Mouse (Mus musculus) intestine, embryonic 15.5 days (tissue): ENCODE measurements at regions not wholly inside any gene's neighbourhood (a gene's known extent, or its start where the extent isn't known, plus 50 kb on each side); places are given as distances from the start of the nearest gene placed in this dataset.

Experiments used
- ATAC-seq: fragments of 200-750 bp; cut with Nextera tagmentation; 2 replicates; pipeline ENCODE4 v1.8.0; 2017; ENCODE audit warnings: moderate TSS enrichment, moderate library complexity
- H3K27ac ChIP-seq: fragments of 300-500 bp; sonication (generic); 2 replicates; pipeline ENCODE4 v1.5.1; 2015; ENCODE audit warnings: mild to moderate bottlenecking, inconsistent platforms
- H3K27me3 ChIP-seq: fragments of 300-500 bp; sonication (generic); replicated peaks from 2 replicates; pipeline ENCODE4 v1.6.1; 2015; ENCODE audit warnings: inconsistent platforms
- H3K36me3 ChIP-seq: fragments of 300-500 bp; sonication (generic); 2 replicates; pipeline ENCODE4 v1.6.1; 2015; ENCODE audit warnings: inconsistent platforms
- H3K4me1 ChIP-seq: fragments of 300-500 bp; sonication (generic); replicated peaks from 2 replicates; pipeline ENCODE4 v1.6.1; 2015; ENCODE audit warnings: inconsistent platforms
- H3K4me2 ChIP-seq: fragments of 300-500 bp; sonication (generic); replicated peaks from 2 replicates; pipeline ENCODE4 v1.6.1; 2015; ENCODE audit warnings: mild to moderate bottlenecking, inconsistent platforms
- H3K4me3 ChIP-seq: fragments of 300-500 bp; sonication (generic); replicated peaks from 2 replicates; pipeline ENCODE4 v1.5.1; 2015; ENCODE audit warnings: inconsistent platforms
- H3K9ac ChIP-seq: fragments of 300-500 bp; sonication (generic); 2 replicates; pipeline ENCODE4 v1.6.1; 2015; ENCODE audit warnings: inconsistent platforms
- H3K9me3 ChIP-seq: fragments of 300-500 bp; sonication (generic); 2 replicates; pipeline ENCODE4 v1.6.1; 2016; ENCODE audit warnings: inconsistent platforms
- WGBS: fragments of 180-500 bp; shearing (Covaris S2); methylation state at CpG from one replicate; pipeline ENCODE4 v1.1.7; 2015; 5-methylcytosine and 5-hydroxymethylcytosine counted together

DNA sequence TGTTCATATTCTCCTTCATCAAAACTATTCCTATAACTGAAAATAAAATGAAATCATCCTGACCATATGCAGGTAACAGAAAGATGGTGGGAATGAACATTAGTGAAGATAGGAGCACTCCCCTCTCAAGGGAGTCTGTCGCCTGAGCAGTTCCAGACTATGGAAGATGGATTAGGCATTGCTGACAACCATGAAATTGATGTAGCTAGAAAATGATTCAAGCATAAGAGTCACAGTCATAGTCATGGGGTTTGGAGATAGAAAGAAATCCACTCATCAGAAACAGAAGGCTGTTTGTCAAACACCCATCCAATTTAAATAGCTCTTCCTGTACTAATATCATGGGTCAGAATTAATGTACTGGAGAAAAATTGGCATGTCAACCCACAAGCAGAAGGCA lies 191.2 kb upstream of the Rps6ka3 start:
- no peak for ATAC-seq
- Histone ChIP-seq H3K27ac (no peak overlapping the region), H3K9ac (no peak overlapping the region), H3K27me3 (no peaks in the 10 kb centered on the region), H3K36me3 (no peaks in the 10 kb centered on the region), H3K9me3 (no peaks in the 10 kb centered on the region), H3K4me3 (no peak overlapping the region), H3K4me1 (no peaks in the 10 kb centered on the region), H3K4me2 (no peak overlapping the region)
- WGBS = 79% methylated on average over 1 of the region's 1 CpGs

GRCm38 (mm10) chrX:159026311-159026710 lies 183.8 kb upstream of the Rps6ka3 start:
- Histone ChIP-seq H3K9ac (no peak overlapping the region), H3K27me3 (no peaks in the 10 kb centered on the region), H3K27ac (no peak overlapping the region), H3K4me3 (no peak overlapping the region), H3K9me3 (no peaks in the 10 kb centered on the region), H3K4me1 (no peaks in the 10 kb centered on the region), H3K36me3 (no peaks in the 10 kb centered on the region), H3K4me2 (no peak overlapping the region)
- WGBS = 91% methylated on average over 1 of the region's 1 CpGs
- ATAC-seq = no peak

GRCm38 (mm10) chrX:159031927-159032326 lies 178.2 kb upstream of the Rps6ka3 start:
- H3K9ac ChIP-seq = no peak overlapping the region
- H3K4me3 ChIP-seq = no peak overlapping the region
- H3K9me3 ChIP-seq = no peaks in the 10 kb centered on the region
- no peak for ATAC-seq
- no peaks in the 10 kb centered on the region for H3K4me1 ChIP-seq
- H3K27me3 ChIP-seq = no peaks in the 10 kb centered on the region
- no peaks in the 10 kb centered on the region for H3K36me3 ChIP-seq
- no peak overlapping the region for H3K27ac ChIP-seq
- no peak overlapping the region for H3K4me2 ChIP-seq
- 78% methylated on average over 4 of the region's 4 CpGs for whole genome bisulfite sequencing

DNA sequence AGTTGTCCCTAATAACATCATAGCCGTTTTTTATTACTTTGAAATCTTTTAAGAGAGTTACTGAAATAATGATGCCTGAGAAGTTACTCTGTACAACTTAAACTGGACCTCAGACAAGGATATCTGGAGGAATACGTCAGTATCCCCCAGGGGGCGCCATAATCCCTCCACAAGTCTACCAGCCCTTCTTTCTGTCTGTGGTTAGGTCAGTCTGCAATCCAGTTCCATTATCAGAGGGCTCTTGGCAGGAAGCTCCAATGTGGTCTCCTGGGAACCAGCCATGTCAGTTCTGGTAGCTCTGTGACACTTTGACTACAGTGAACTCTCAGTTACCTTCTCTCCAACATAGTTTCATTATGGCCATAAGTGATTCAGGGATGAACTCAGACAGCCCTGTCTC lies 166.7 kb upstream of the Rps6ka3 start:
- no peak overlapping the region for H3K4me2 ChIP-seq
- no peak overlapping the region for H3K27ac ChIP-seq
- no peaks in the 10 kb centered on the region for H3K4me1 ChIP-seq
- ATAC-seq = no peak
- 8% methylated on average over 3 of the region's 3 CpGs for WGBS
- no peaks in the 10 kb centered on the region for H3K9me3 ChIP-seq
- H3K4me3 ChIP-seq = no peak overlapping the region
- H3K27me3 ChIP-seq = no peaks in the 10 kb centered on the region
- H3K9ac ChIP-seq = no peak overlapping the region
- H3K36me3 ChIP-seq = no peaks in the 10 kb centered on the region

- no peak overlapping the region for H3K27ac ChIP-seq
- 26% methylated on average over 2 of the region's 2 CpGs for WGBS
- no peak overlapping the region for H3K4me2 ChIP-seq
- no peak for ATAC-seq
- no peaks in the 10 kb centered on the region for H3K27me3 ChIP-seq
- no peak overlapping the region for H3K9ac ChIP-seq
- no peaks in the 10 kb centered on the region for H3K9me3 ChIP-seq
- no peaks in the 10 kb centered on the region for H3K4me1 ChIP-seq
- H3K36me3 ChIP-seq = no peaks in the 10 kb centered on the region
- H3K4me3 ChIP-seq = no peak overlapping the region
These were observed 162.2 kb upstream of the Rps6ka3 start for GRCm38 (mm10) chrX:159047876-159048275.

DNA sequence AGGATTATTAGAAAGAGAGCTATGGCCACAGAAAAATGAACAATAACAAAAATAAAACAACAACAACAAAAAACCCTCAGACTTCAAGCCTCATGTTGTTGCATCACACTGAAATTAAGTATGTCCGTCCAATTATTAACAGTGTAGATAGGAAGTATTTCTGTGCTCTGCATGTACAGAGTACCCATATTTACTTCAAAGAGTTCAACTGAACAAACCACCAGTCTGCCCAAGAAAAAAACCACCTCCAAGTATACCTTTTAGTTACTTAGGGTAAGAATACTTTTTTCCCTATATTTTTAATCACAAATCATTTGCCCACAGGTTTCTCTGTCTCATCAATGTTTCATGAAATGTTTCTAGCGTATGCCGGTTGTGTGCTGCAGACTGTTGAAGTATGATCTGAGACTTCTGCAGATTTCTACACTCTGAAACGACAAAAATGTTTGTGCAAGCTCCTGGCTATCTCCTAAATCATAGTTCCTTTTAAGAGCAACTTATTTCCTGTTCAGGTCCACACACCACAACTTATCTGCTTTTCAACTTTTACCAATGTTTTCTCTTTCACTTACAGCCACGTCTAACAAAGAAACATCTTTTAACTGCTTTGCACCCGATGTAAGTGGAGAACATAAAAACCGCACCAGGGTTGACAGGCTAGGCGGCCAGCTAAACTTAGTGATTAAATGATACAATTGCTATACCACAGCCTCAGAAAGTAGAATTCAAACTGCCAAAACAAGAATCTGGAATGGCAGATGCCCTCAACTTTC lies 154.2 kb upstream of the Rps6ka3 start:
- Histone ChIP-seq H3K4me2 (no peak overlapping the region), H3K9me3 (no peaks in the 10 kb centered on the region), H3K4me1 (no peaks in the 10 kb centered on the region), H3K9ac (no peak overlapping the region), H3K4me3 (no peak overlapping the region), H3K36me3 (no peaks in the 10 kb centered on the region), H3K27ac (no peak overlapping the region), H3K27me3 (no peaks in the 10 kb centered on the region)
- 56% methylated on average over 8 of the region's 8 CpGs for WGBS
- no peak for ATAC-seq

- H3K4me3 ChIP-seq = no peak overlapping the region
- no peak for ATAC-seq
- no peaks in the 10 kb centered on the region for H3K9me3 ChIP-seq
- H3K9ac ChIP-seq = no peak overlapping the region
- H3K27ac ChIP-seq = no peak overlapping the region
- H3K36me3 ChIP-seq = no peaks in the 10 kb centered on the region
- no peak overlapping the region for H3K4me2 ChIP-seq
- no peaks in the 10 kb centered on the region for H3K4me1 ChIP-seq
- H3K27me3 ChIP-seq = no peaks in the 10 kb centered on the region
These were observed 153.7 kb upstream of the Rps6ka3 start for GRCm38 (mm10) chrX:159056462-159056805.

DNA sequence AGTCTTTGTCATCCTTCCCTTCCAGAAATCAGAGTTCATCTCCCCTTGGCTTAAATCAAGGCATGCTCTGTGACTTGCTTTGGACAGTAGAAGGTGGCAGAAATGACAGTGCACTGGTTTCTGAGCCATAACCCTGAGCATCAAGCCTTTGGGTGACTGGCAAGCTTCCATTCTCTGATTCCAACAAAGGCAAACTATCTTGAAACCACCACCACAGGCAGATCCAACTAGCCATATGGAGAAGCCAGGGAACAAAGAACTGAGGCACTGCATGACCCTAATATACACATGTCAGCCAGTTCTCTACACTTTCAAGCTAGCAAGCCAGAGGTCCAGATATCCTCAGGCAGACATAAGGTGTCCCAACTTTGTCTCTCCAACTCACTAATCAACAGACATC lies 151.2 kb upstream of the Rps6ka3 start:
- Histone ChIP-seq H3K4me2 (no peak overlapping the region), H3K27me3 (no peaks in the 10 kb centered on the region), H3K9ac (no peak overlapping the region), H3K4me1 (no peaks in the 10 kb centered on the region), H3K36me3 (no peaks in the 10 kb centered on the region), H3K9me3 (no peaks in the 10 kb centered on the region), H3K4me3 (no peak overlapping the region), H3K27ac (no peak overlapping the region)
- ATAC-seq = no peak

- Histone ChIP-seq H3K36me3 (no peaks in the 10 kb centered on the region), H3K27me3 (no peaks in the 10 kb centered on the region), H3K27ac (no peak overlapping the region), H3K4me1 (no peaks in the 10 kb centered on the region), H3K4me2 (no peak overlapping the region), H3K9ac (no peak overlapping the region), H3K9me3 (no peaks in the 10 kb centered on the region), H3K4me3 (no peak overlapping the region)
- ATAC-seq = no peak
These were observed 148.8 kb upstream of the Rps6ka3 start for GRCm38 (mm10) chrX:159061322-159061721.

GRCm38 (mm10) chrX:159066212-159066611 lies 143.9 kb upstream of the Rps6ka3 start:
- Histone ChIP-seq H3K4me3 (no peak overlapping the region), H3K36me3 (no peaks in the 10 kb centered on the region), H3K4me2 (no peak overlapping the region), H3K27ac (no peak overlapping the region), H3K4me1 (no peaks in the 10 kb centered on the region), H3K9ac (no peak overlapping the region), H3K9me3 (no peaks in the 10 kb centered on the region), H3K27me3 (no peaks in the 10 kb centered on the region)
- ATAC-seq = no peak
- 83% methylated on average over 2 of the region's 2 CpGs for WGBS

DNA sequence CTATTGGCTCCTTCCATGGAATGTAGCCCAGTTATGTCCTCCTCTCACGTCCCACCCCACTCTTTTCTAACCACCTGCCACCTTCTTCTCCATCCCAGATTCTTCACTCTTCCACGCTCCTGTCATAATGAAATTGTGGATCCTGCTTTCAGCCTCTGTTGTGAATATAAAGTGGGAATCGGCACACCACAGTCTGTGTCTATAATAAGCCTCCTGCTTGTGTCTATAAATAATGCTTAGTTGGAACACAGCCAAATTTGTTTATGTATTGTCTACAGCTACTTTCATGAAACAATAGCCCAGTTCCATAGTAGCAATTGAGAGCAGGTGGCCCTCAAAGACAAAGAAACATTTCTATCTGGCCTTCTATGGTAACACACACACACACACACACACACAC lies 137.5 kb upstream of the Rps6ka3 start:
- Histone ChIP-seq H3K36me3 (no peaks in the 10 kb centered on the region), H3K27ac (no peak overlapping the region), H3K27me3 (no peaks in the 10 kb centered on the region), H3K9me3 (no peaks in the 10 kb centered on the region), H3K4me2 (no peak overlapping the region), H3K4me3 (no peak overlapping the region), H3K4me1 (no peaks in the 10 kb centered on the region), H3K9ac (no peak overlapping the region)
- no peak for ATAC-seq
- WGBS = 69% methylated on average over 3 of the region's 3 CpGs

DNA sequence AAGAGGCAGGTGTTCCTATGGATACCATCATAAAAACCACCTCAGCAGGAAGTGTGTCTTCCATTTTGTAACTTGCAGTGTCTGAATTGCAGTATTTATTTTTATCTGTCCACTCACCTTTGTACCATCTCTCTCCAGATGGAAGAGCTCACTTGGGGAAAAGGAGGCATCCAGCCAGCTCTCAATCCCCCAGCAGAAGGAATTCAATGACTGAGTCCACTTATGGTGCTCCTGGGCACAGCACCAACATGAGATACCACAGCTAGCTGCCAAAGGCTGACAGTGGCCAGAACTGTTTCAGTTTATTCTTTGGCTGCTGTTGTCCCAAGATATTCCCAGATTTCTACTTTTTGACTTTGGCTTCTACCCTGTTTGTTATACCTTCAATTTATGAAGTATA lies 136.6 kb upstream of the Rps6ka3 start:
- Histone ChIP-seq H3K9me3 (no peaks in the 10 kb centered on the region), H3K36me3 (no peaks in the 10 kb centered on the region), H3K4me1 (no peaks in the 10 kb centered on the region), H3K4me3 (no peak overlapping the region), H3K27me3 (no peaks in the 10 kb centered on the region), H3K9ac (no peak overlapping the region), H3K27ac (no peak overlapping the region), H3K4me2 (no peak overlapping the region)
- ATAC-seq = no peak

DNA sequence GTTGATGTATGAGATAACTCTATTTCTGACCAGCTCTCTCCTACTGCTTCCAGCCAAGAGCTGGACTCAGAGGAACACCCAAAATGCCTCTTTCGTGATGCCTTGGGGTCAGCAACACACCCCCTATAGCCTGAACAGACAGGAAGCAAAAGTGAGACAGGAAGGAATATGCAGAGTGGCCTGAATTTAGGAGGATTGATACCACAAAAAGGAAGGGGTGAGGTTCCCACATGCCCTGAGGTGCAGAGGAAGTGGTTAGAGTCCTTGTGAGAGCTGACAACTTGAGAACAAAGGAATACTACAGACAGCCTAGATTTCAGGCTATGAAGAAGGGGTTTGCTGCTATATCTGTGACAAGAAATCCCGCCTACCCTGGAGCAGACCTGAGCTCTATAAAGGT lies 129.6 kb upstream of the Rps6ka3 start:
- Histone ChIP-seq H3K27me3 (no peaks in the 10 kb centered on the region), H3K4me3 (no peak overlapping the region), H3K9ac (no peak overlapping the region), H3K36me3 (no peaks in the 10 kb centered on the region), H3K4me1 (no peaks in the 10 kb centered on the region), H3K27ac (no peak overlapping the region), H3K9me3 (no peaks in the 10 kb centered on the region), H3K4me2 (no peak overlapping the region)
- ATAC-seq = no peak
- WGBS = 72% methylated on average over 2 of the region's 2 CpGs
